32 mouse cellular contexts compared by ENCODE assay signal in the genomic region with DNA sequence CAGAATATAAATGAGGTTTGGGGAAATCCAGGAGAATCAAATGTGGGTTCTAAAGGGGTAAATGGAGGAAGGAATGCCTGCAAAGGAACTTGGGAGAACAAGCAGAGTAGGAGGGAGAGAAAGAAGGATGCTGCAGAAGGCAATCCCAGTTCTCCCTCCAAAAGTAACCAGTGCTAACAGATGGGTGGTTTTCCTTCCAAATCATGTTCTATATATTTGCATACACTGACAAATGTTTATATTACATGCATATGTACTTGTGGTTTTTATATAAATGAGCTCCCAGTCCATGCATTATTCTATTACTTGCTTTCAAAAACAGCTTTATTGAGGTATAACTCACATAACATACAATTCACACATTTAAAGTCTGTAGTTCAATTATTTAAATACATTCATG.
"Had no signal": no experiment of that assay in that cellular context is flagged by ENCODE, and none has a peak within 500 bp of the region (broad histone marks: within the 10 kb centered on the region; RNA-seq: fewer than 3 reads in every experiment).

No protein-coding gene starts in this region.

- H3K9me3 ChIP-seq: heart, embryonic 15.5 days; hindbrain, embryonic 10.5 days; hindbrain, embryonic 12.5 days; hindbrain, embryonic 13.5 days; hindbrain, embryonic 15.5 days; intestine, embryonic 15.5 days; kidney, embryonic 15.5 days had no signal

- H3K4me1 ChIP-seq: heart, embryonic 15.5 days; hindbrain, embryonic 10.5 days; hindbrain, embryonic 12.5 days; hindbrain, embryonic 13.5 days; hindbrain, embryonic 15.5 days; intestine, embryonic 15.5 days; kidney, embryonic 15.5 days had no signal

- H3K4me3 ChIP-seq: heart, embryonic 15.5 days; hindbrain, embryonic 10.5 days; hindbrain, embryonic 12.5 days; hindbrain, embryonic 13.5 days; hindbrain, embryonic 15.5 days; intestine, embryonic 15.5 days; kidney, embryonic 15.5 days; layer of hippocampus, adult 2 months; left cerebral cortex, adult 2 months had no signal

- H3K36me3 ChIP-seq: heart, embryonic 15.5 days; hindbrain, embryonic 10.5 days; hindbrain, embryonic 12.5 days; hindbrain, embryonic 13.5 days; hindbrain, embryonic 15.5 days; intestine, embryonic 15.5 days; kidney, embryonic 15.5 days had no signal

- H3K9ac ChIP-seq: heart, embryonic 15.5 days; hindbrain, embryonic 12.5 days; hindbrain, embryonic 13.5 days; hindbrain, embryonic 14.5 days; hindbrain, embryonic 15.5 days; intestine, embryonic 15.5 days; kidney, embryonic 15.5 days had no signal

- H3K27me3 ChIP-seq: heart, embryonic 15.5 days; hindbrain, embryonic 12.5 days; hindbrain, embryonic 13.5 days; hindbrain, embryonic 15.5 days; intestine, embryonic 15.5 days; kidney, embryonic 15.5 days had no signal

- ATAC-seq: hindbrain, embryonic 16.5 days; hindbrain, postnatal 0 days; inflammation-experienced regulatory T-cells, adult 6 months; intestine, embryonic 15.5 days; intestine, embryonic 16.5 days; intestine, postnatal 0 days had no signal

- H3K27ac ChIP-seq: heart, embryonic 15.5 days; hindbrain, embryonic 10.5 days; hindbrain, embryonic 12.5 days; hindbrain, embryonic 13.5 days; hindbrain, embryonic 14.5 days; hindbrain, embryonic 15.5 days; hindbrain, postnatal 0 days; intestine, embryonic 15.5 days; kidney, embryonic 15.5 days; kidney, postnatal 0 days; layer of hippocampus, adult 2 months; left cerebral cortex, adult 2 months had no signal

- DNase-seq: heart, postnatal 10 days; heart, postnatal 14 days; heart, postnatal 36 days; heart, postnatal 4 days; kidney, adult 11 months; kidney, adult 18-20 months; kidney, adult 2 months; kidney, adult 8-10 months; kidney, adult 9 months; kidney, postnatal 10 days; kidney, postnatal 14 days; kidney, postnatal 25 days; kidney, postnatal 36 days; kidney, postnatal 4 days; layer of hippocampus, adult 9-11 months; layer of hippocampus, postnatal 36 days had no signal

- H3K4me2 ChIP-seq: heart, embryonic 15.5 days; hindbrain, embryonic 12.5 days; hindbrain, embryonic 13.5 days; hindbrain, embryonic 14.5 days; hindbrain, embryonic 15.5 days; intestine, embryonic 15.5 days; kidney, embryonic 15.5 days had no signal
